Mouse (Mus musculus) embryonic facial prominence, embryonic 10.5 days (tissue): ENCODE measurements around the gene Gm9903. TPM values are rescaled to one million over a fixed set of nuclear protein-coding genes. Genes with fewer than 3 reads are reported as not detected.

Experiments used
- DNase-seq: peaks from one replicate; pipeline ENCODE4 v3.0.0-alpha.2; 2017; ENCODE audit warnings: low spot score
- H3K27ac ChIP-seq: fragments of 300-500 bp; sonication (generic); replicated peaks from 2 replicates; pipeline ENCODE4 v1.5.1; 2016; ENCODE audit warnings: mild to moderate bottlenecking
- H3K27me3 ChIP-seq: fragments of 300-500 bp; sonication (generic); replicated peaks from 2 replicates; pipeline ENCODE4 v1.6.1; 2016; ENCODE audit warnings: low read depth, mild to moderate bottlenecking; ENCODE audit not compliant: poor library complexity, severe bottlenecking
- H3K36me3 ChIP-seq: fragments of 300-500 bp; sonication (generic); replicated peaks from 2 replicates; pipeline ENCODE4 v1.6.1; 2016; ENCODE audit warnings: mild to moderate bottlenecking, moderate library complexity
- H3K4me1 ChIP-seq: fragments of 300-500 bp; sonication (generic); 2 replicates; pipeline ENCODE4 v1.6.1; 2016
- H3K4me3 ChIP-seq: fragments of 300-500 bp; sonication (generic); 2 replicates; pipeline ENCODE4 v1.5.1; 2016; ENCODE audit warnings: mild to moderate bottlenecking, moderate library complexity
- H3K9me3 ChIP-seq: fragments of 300-500 bp; sonication (generic); 2 replicates; pipeline ENCODE4 v1.6.1; 2016; ENCODE audit warnings: mild to moderate bottlenecking
- WGBS: fragments of 180-500 bp; shearing (Covaris S2); methylation state at CpG from one replicate; pipeline ENCODE4 v1.1.7; 2016; 5-methylcytosine and 5-hydroxymethylcytosine counted together
- polyA plus RNA-seq: library from polyadenylated mRNA; unstranded; fragments of >200 nt; fragmentation: Nextera tagmentation; extraction: Ambion mirVana; gene quantifications from 2 replicates; pipeline ENCODE4 v1.2.1, GENCODE M21; 2016

Gene Gm9903
- 0.30 and 0.32 TPM in 2 replicates for polyA plus RNA-seq

GRCm38 (mm10) chr5:33629301-33629987 lies at the start of gene Gm9903, which contains the start of gene Fam53a:
Gene Gm9903 (plus strand): TSS chr5:33629925.
Gene Fam53a (minus strand): TSS chr5:33629635.
- H3K4me3 ChIP-seq: peak within 1 kb of the TSS; percentile 92
- DNase-seq: peak; percentile 100
- H3K27me3 ChIP-seq: no peaks in the 10 kb centered on the region
- H3K9me3 ChIP-seq: no peaks in the 10 kb centered on the region
- H3K4me1 ChIP-seq: peaks cover 30% of the 10 kb centered on the region
- H3K36me3 ChIP-seq: peaks cover 18% of the 10 kb centered on the region
- H3K27ac ChIP-seq: peak within 1 kb of the TSS; percentile 94
- under 1% methylated on average over 99 of the region's 99 CpGs for WGBS

- no peak overlapping the region for H3K4me3 ChIP-seq
- no peak overlapping the region for H3K27ac ChIP-seq
- peaks cover 15% of the 10 kb centered on the region for H3K4me1 ChIP-seq
- 92% methylated on average over 1 of the region's 1 CpGs for WGBS
- no peak for DNase-seq
- H3K9me3 ChIP-seq: no peaks in the 10 kb centered on the region
- H3K27me3 ChIP-seq: no peaks in the 10 kb centered on the region
- H3K36me3 ChIP-seq: no peaks in the 10 kb centered on the region
Measured at GRCm38 (mm10) chr5:33580336-33580735, 49.4 kb upstream of the Gm9903 start.

- Histone ChIP-seq H3K36me3 (no peaks in the 10 kb centered on the region), H3K27me3 (no peaks in the 10 kb centered on the region), H3K4me1 (peaks cover 15% of the 10 kb centered on the region), H3K4me3 (no peak overlapping the region), H3K27ac (no peak overlapping the region), H3K9me3 (no peaks in the 10 kb centered on the region)
- DNase-seq: no peak
- 83% methylated on average over 18 of the region's 18 CpGs for WGBS
Measured at GRCm38 (mm10) chr5:33587498-33588058, 42.1 kb upstream of the Gm9903 start.

GRCm38 (mm10) chr5:33588066-33588465 lies 41.7 kb upstream of the Gm9903 start:
- no peak overlapping the region for H3K4me3 ChIP-seq
- H3K27me3 ChIP-seq: no peaks in the 10 kb centered on the region
- H3K4me1 ChIP-seq: peaks cover 12% of the 10 kb centered on the region
- no peaks in the 10 kb centered on the region for H3K9me3 ChIP-seq
- H3K36me3 ChIP-seq: no peaks in the 10 kb centered on the region
- no peak overlapping the region for H3K27ac ChIP-seq
- no peak for DNase-seq
- WGBS: 90% methylated on average over 3 of the region's 3 CpGs

GRCm38 (mm10) chr5:33589221-33589888 lies 40.4 kb upstream of the Gm9903 start:
- H3K4me3 ChIP-seq: no peak overlapping the region
- H3K4me1 ChIP-seq: peaks cover under 1% of the 10 kb centered on the region
- H3K27ac ChIP-seq: no peak overlapping the region
- WGBS: 73% methylated on average over 5 of the region's 5 CpGs
- H3K9me3 ChIP-seq: no peaks in the 10 kb centered on the region
- peak; percentile 83 for DNase-seq
- H3K36me3 ChIP-seq: no peaks in the 10 kb centered on the region
- H3K27me3 ChIP-seq: no peaks in the 10 kb centered on the region

- H3K27me3 ChIP-seq: no peaks in the 10 kb centered on the region
- WGBS: 37% methylated on average over 2 of the region's 2 CpGs
- no peak overlapping the region for H3K27ac ChIP-seq
- H3K4me1 ChIP-seq: no peaks in the 10 kb centered on the region
- H3K9me3 ChIP-seq: no peaks in the 10 kb centered on the region
- peaks cover 11% of the 10 kb centered on the region for H3K36me3 ChIP-seq
- H3K4me3 ChIP-seq: no peak overlapping the region
- DNase-seq: peak; percentile 38
Measured at GRCm38 (mm10) chr5:33593620-33594019, 36.1 kb upstream of the Gm9903 start.

- 83% methylated on average over 5 of the region's 5 CpGs for WGBS
- no peaks in the 10 kb centered on the region for H3K27me3 ChIP-seq
- H3K9me3 ChIP-seq: no peaks in the 10 kb centered on the region
- no peak for DNase-seq
- peaks cover 98% of the 10 kb centered on the region for H3K36me3 ChIP-seq
- H3K4me1 ChIP-seq: no peaks in the 10 kb centered on the region
- H3K27ac ChIP-seq: no peak overlapping the region
- no peak overlapping the region for H3K4me3 ChIP-seq
Measured at GRCm38 (mm10) chr5:33605314-33605713, 24.4 kb upstream of the Gm9903 start.

GRCm38 (mm10) chr5:33606631-33607030 lies 23.1 kb upstream of the Gm9903 start:
- H3K9me3 ChIP-seq: no peaks in the 10 kb centered on the region
- no peak overlapping the region for H3K27ac ChIP-seq
- 90% methylated on average over 7 of the region's 7 CpGs for WGBS
- no peak overlapping the region for H3K4me3 ChIP-seq
- H3K4me1 ChIP-seq: no peaks in the 10 kb centered on the region
- no peak for DNase-seq
- H3K36me3 ChIP-seq: peaks cover 96% of the 10 kb centered on the region
- no peaks in the 10 kb centered on the region for H3K27me3 ChIP-seq

- H3K4me1 ChIP-seq: no peaks in the 10 kb centered on the region
- no peak overlapping the region for H3K27ac ChIP-seq
- 95% methylated on average over 15 of the region's 15 CpGs for WGBS
- DNase-seq: no peak
- peaks cover 96% of the 10 kb centered on the region for H3K36me3 ChIP-seq
- no peaks in the 10 kb centered on the region for H3K9me3 ChIP-seq
- H3K4me3 ChIP-seq: no peak overlapping the region
- no peaks in the 10 kb centered on the region for H3K27me3 ChIP-seq
Measured at GRCm38 (mm10) chr5:33607434-33607833, 22.3 kb upstream of the Gm9903 start.

- Histone ChIP-seq H3K27me3 (no peaks in the 10 kb centered on the region), H3K4me1 (no peaks in the 10 kb centered on the region), H3K36me3 (peaks cover 97% of the 10 kb centered on the region), H3K4me3 (no peak overlapping the region), H3K27ac (no peak overlapping the region), H3K9me3 (no peaks in the 10 kb centered on the region)
- 73% methylated on average over 1 of the region's 1 CpGs for WGBS
- DNase-seq: no peak
Measured at GRCm38 (mm10) chr5:33609226-33609625, 20.5 kb upstream of the Gm9903 start.

- H3K36me3 ChIP-seq: peaks cover 84% of the 10 kb centered on the region
- no peak for DNase-seq
- WGBS: 84% methylated on average over 1 of the region's 1 CpGs
- H3K9me3 ChIP-seq: no peaks in the 10 kb centered on the region
- no peaks in the 10 kb centered on the region for H3K27me3 ChIP-seq
- H3K4me3 ChIP-seq: no peak overlapping the region
- H3K4me1 ChIP-seq: no peaks in the 10 kb centered on the region
- H3K27ac ChIP-seq: no peak overlapping the region
Measured at GRCm38 (mm10) chr5:33611795-33612194, 17.9 kb upstream of the Gm9903 start.

GRCm38 (mm10) chr5:33614391-33614790 lies 15.3 kb upstream of the Gm9903 start:
- DNase-seq: no peak
- 90% methylated on average over 6 of the region's 6 CpGs for WGBS
- Histone ChIP-seq H3K36me3 (peaks cover 62% of the 10 kb centered on the region), H3K4me1 (no peaks in the 10 kb centered on the region), H3K27ac (no peak overlapping the region), H3K4me3 (no peak overlapping the region), H3K27me3 (no peaks in the 10 kb centered on the region), H3K9me3 (no peaks in the 10 kb centered on the region)

GRCm38 (mm10) chr5:33622671-33623070 lies 7.1 kb upstream of the Gm9903 start:
- Histone ChIP-seq H3K4me3 (no peak overlapping the region), H3K27me3 (no peaks in the 10 kb centered on the region), H3K27ac (no peak overlapping the region), H3K4me1 (peaks cover under 1% of the 10 kb centered on the region), H3K9me3 (no peaks in the 10 kb centered on the region), H3K36me3 (peaks cover 36% of the 10 kb centered on the region)
- no peak for DNase-seq
- WGBS: 95% methylated on average over 2 of the region's 2 CpGs
